Mouse (Mus musculus) intestine, embryonic 16.5 days (tissue): Measurements from ENCODE around the gene Npnt. TPM values are rescaled to one million over a fixed set of nuclear protein-coding genes. Genes with fewer than 3 reads are reported as not detected.

Experiments used
- ATAC-seq: fragments of 200-750 bp; cut with Nextera tagmentation; 2 replicates; pipeline ENCODE4 v1.8.0; 2017; ENCODE audit warnings: moderate TSS enrichment, moderate library complexity
- H3K27ac ChIP-seq: fragments of 300-500 bp; sonication (generic); 2 replicates; pipeline ENCODE4 v1.5.1; 2014; ENCODE audit warnings: mild to moderate bottlenecking, low read length
- H3K27me3 ChIP-seq: fragments of 300-500 bp; sonication (generic); replicated peaks from 2 replicates; pipeline ENCODE4 v1.6.1; 2014; ENCODE audit warnings: low read length, control low read depth, mixed read lengths; ENCODE audit not compliant: control insufficient read depth, insufficient read depth
- H3K36me3 ChIP-seq: fragments of 300-500 bp; sonication (generic); 2 replicates; pipeline ENCODE4 v1.6.1; 2014; ENCODE audit warnings: low read length, control low read depth; ENCODE audit not compliant: control insufficient read depth, insufficient read depth
- H3K4me1 ChIP-seq: fragments of 300-500 bp; sonication (generic); 2 replicates; pipeline ENCODE4 v1.6.1; 2014; ENCODE audit warnings: low read length, control low read depth, mixed read lengths; ENCODE audit not compliant: control insufficient read depth, insufficient read depth
- H3K4me2 ChIP-seq: fragments of 300-500 bp; sonication (generic); 2 replicates; pipeline ENCODE4 v1.6.1; 2014; ENCODE audit warnings: low read depth, low read length, control low read depth
- H3K4me3 ChIP-seq: fragments of 300-500 bp; sonication (generic); 2 replicates; pipeline ENCODE4 v1.5.1; 2014; ENCODE audit warnings: mild to moderate bottlenecking, low read length
- H3K9ac ChIP-seq: fragments of 300-500 bp; sonication (generic); 2 replicates; pipeline ENCODE4 v1.6.1; 2014; ENCODE audit warnings: low read depth, low read length
- H3K9me3 ChIP-seq: fragments of 300-500 bp; sonication (generic); 2 replicates; pipeline ENCODE4 v1.6.1; 2016; ENCODE audit warnings: low read length, control low read depth; ENCODE audit not compliant: control insufficient read depth
- WGBS: fragments of 180-500 bp; shearing (Covaris S2); extraction: QIAGEN DNeasy Blood & Tissue Kit; methylation state at CpG from one replicate; pipeline ENCODE4 v1.1.7; 2014; 5-methylcytosine and 5-hydroxymethylcytosine counted together
- polyA plus RNA-seq: library from polyadenylated mRNA; unstranded; fragments of >200 nt; fragmentation: Nextera tagmentation; extraction: Ambion mirVana; gene quantifications from 2 replicates; pipeline ENCODE4 v1.2.1, GENCODE M21; 2015

Gene Npnt
- polyA plus RNA-seq, 1 experiment from 2014 or later: 28.7 TPM

- no peak overlapping the region for H3K4me3 ChIP-seq
- no peaks in the 10 kb centered on the region for H3K27me3 ChIP-seq
- H3K9me3 ChIP-seq: no peaks in the 10 kb centered on the region
- H3K36me3 ChIP-seq: peaks cover 12% of the 10 kb centered on the region
- no peak overlapping the region for H3K9ac ChIP-seq
- ATAC-seq: no peak
- H3K4me2 ChIP-seq: no peak overlapping the region
- no peak overlapping the region for H3K27ac ChIP-seq
- 92% methylated on average over 15 of the region's 15 CpGs for WGBS
- H3K4me1 ChIP-seq: no peaks in the 10 kb centered on the region
These were observed 111.3 kb downstream of the Npnt start for GRCm38 (mm10) chr3:132838656-132839417.

- WGBS: 85% methylated on average over 4 of the region's 4 CpGs
- ATAC-seq: no peak
- Histone ChIP-seq H3K9ac (no peak overlapping the region), H3K36me3 (peaks cover 12% of the 10 kb centered on the region), H3K27me3 (no peaks in the 10 kb centered on the region), H3K4me2 (no peak overlapping the region), H3K4me3 (no peak overlapping the region), H3K27ac (no peak overlapping the region), H3K9me3 (no peaks in the 10 kb centered on the region), H3K4me1 (no peaks in the 10 kb centered on the region)
These were observed 113.0 kb downstream of the Npnt start for GRCm38 (mm10) chr3:132837134-132837533.

- 78% methylated on average over 6 of the region's 6 CpGs for WGBS
- H3K36me3 ChIP-seq: peaks cover 12% of the 10 kb centered on the region
- no peak for ATAC-seq
These were observed 114.8 kb downstream of the Npnt start for GRCm38 (mm10) chr3:132835118-132835794.

More at GRCm38 (mm10) chr3:132835118-132835794, 114.8 kb downstream of the Npnt start:
- Histone ChIP-seq H3K27me3 (no peaks in the 10 kb centered on the region), H3K27ac (no peak overlapping the region), H3K9ac (no peak overlapping the region), H3K9me3 (no peaks in the 10 kb centered on the region), H3K4me3 (no peak overlapping the region), H3K4me2 (no peak overlapping the region), H3K4me1 (no peaks in the 10 kb centered on the region)

Other genes with a start within 250 kb of the Npnt start
- gene Ints12, start 141.5 kb upstream of the Npnt start, polyA plus RNA-seq: 20.2 and 20.5 TPM in 2 replicates
- 4.6 and 4.8 TPM in 2 replicates for gene Gstcd, start 141.7 kb upstream of the Npnt start, polyA plus RNA-seq